Mouse (Mus musculus): ENCODE data around the gene Ak1. TPM values are rescaled to one million over a fixed set of nuclear protein-coding genes. Genes with fewer than 3 reads are reported as not detected.

The Ak1 gene
- polyA plus RNA-seq, 1 experiment from 2014 or later = 35.7 TPM

DNA sequence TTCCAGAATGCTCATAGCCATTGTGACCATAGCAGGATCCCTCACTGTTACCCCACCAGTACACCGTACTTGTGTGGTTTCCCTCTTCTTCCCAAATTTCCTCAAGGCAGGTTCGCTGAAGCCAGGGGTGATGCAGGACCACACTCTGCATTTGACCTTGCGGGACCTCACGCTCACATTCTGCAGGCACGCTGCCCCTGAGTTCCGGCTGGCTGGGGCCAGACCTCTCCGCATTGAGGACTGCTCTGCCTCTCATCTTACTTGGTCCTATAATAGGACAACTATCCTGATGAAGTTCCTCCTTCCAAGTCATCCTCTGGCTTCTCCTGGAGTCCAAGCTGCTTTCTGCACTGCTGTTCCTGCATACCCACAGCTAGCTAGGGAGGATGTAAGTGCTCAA lies 15.1 kb downstream of the Ak1 start:
- DNase-seq (ENCODE audit: low spot score) = no peak
- peak overlapping the region; percentile 53 for H3K27ac ChIP-seq
- no peak overlapping the region for H3K4me3 ChIP-seq
- no peaks in the 10 kb centered on the region for H3K27me3 ChIP-seq (ENCODE audit: low read depth, poor library complexity, severe bottlenecking)
- H3K36me3 ChIP-seq = peaks cover 13% of the 10 kb centered on the region
- WGBS = 89% methylated on average over 7 of the region's 7 CpGs
- peaks cover 34% of the 10 kb centered on the region for H3K4me1 ChIP-seq
- H3K9me3 ChIP-seq (replicated peaks) = no peaks in the 10 kb centered on the region

- Histone ChIP-seq H3K36me3 (peaks cover 13% of the 10 kb centered on the region), H3K4me3 (no peak overlapping the region), H3K27me3 (ENCODE audit: low read depth, poor library complexity, severe bottlenecking) (no peaks in the 10 kb centered on the region), H3K4me1 (peaks cover 29% of the 10 kb centered on the region), H3K27ac (peak overlapping the region; percentile 83), H3K9me3 (replicated peaks) (no peaks in the 10 kb centered on the region)
- 33% methylated on average over 11 of the region's 11 CpGs for WGBS
- DNase-seq (ENCODE audit: low spot score) = no peak
Measured at GRCm38 (mm10) chr2:32637778-32638281, 16.3 kb downstream of the Ak1 start.

GRCm38 (mm10) chr2:32639632-32640031 lies 18.1 kb downstream of the Ak1 start:
- H3K36me3 ChIP-seq = peaks cover under 1% of the 10 kb centered on the region; the same call in 1 of the 2 replicates
- WGBS = 90% methylated on average over 1 of the region's 1 CpGs
- no peaks in the 10 kb centered on the region for H3K27me3 ChIP-seq (ENCODE audit: low read depth, poor library complexity, severe bottlenecking)
- no peak for DNase-seq (ENCODE audit: low spot score)
- H3K9me3 ChIP-seq (replicated peaks) = no peaks in the 10 kb centered on the region
- H3K27ac ChIP-seq = no peak overlapping the region
- no peak overlapping the region for H3K4me3 ChIP-seq
- H3K4me1 ChIP-seq = peaks cover 25% of the 10 kb centered on the region

GRCm38 (mm10) chr2:32640550-32641051 lies 19.0 kb downstream of the Ak1 start:
- H3K9me3 ChIP-seq (replicated peaks) = no peaks in the 10 kb centered on the region
- peak overlapping the region; percentile 21 for H3K27ac ChIP-seq
- no peak for DNase-seq (ENCODE audit: low spot score)
- no peaks in the 10 kb centered on the region for H3K27me3 ChIP-seq (ENCODE audit: low read depth, poor library complexity, severe bottlenecking)
- WGBS = 58% methylated on average over 6 of the region's 6 CpGs
- H3K4me3 ChIP-seq = no peak overlapping the region
- no peaks in the 10 kb centered on the region for H3K36me3 ChIP-seq
- peaks cover 34% of the 10 kb centered on the region for H3K4me1 ChIP-seq

DNA sequence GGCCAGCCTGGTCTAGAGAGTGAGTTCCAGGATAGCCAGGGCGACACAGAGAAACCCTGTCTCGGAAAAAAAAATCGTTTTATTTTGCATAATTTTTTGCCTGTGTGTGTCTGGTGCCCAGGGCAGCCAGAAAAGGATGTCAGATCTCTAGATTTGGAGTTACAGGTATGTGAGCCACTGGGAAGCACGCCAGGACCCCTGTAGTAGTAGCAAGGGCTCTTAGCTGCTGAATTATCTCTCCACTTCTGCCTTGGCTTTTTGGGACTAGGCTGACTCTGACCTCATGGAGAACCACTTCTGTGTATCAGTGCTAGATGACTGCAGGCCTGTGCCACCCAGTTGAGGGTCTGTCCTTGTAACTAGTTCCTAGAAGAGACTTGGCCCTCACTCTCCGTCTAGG lies 20.3 kb downstream of the Ak1 start:
- H3K4me3 ChIP-seq = no peak overlapping the region
- WGBS = 89% methylated on average over 5 of the region's 5 CpGs
- H3K36me3 ChIP-seq = no peaks in the 10 kb centered on the region
- 0 out of 2 replicates have a peak overlapping the region, but pooled peaks have one; percentile 9 for H3K27ac ChIP-seq
- peaks cover 43% of the 10 kb centered on the region for H3K4me1 ChIP-seq
- no peaks in the 10 kb centered on the region for H3K27me3 ChIP-seq (ENCODE audit: low read depth, poor library complexity, severe bottlenecking)
- H3K9me3 ChIP-seq (replicated peaks) = no peaks in the 10 kb centered on the region
- no peak for DNase-seq (ENCODE audit: low spot score)

GRCm38 (mm10) chr2:32642813-32643212 lies 21.3 kb downstream of the Ak1 start:
- H3K9me3 ChIP-seq (replicated peaks) = no peaks in the 10 kb centered on the region
- H3K4me1 ChIP-seq = peaks cover 38% of the 10 kb centered on the region
- peak overlapping the region; percentile 9 for H3K27ac ChIP-seq
- no peaks in the 10 kb centered on the region for H3K27me3 ChIP-seq (ENCODE audit: low read depth, poor library complexity, severe bottlenecking)
- 80% methylated on average over 7 of the region's 7 CpGs for WGBS
- DNase-seq (ENCODE audit: low spot score) = no peak
- H3K4me3 ChIP-seq = no peak overlapping the region
- H3K36me3 ChIP-seq = no peaks in the 10 kb centered on the region

GRCm38 (mm10) chr2:32644083-32644482 lies 22.5 kb downstream of the Ak1 start:
- no peak overlapping the region for H3K4me3 ChIP-seq
- no peak for DNase-seq (ENCODE audit: low spot score)
- peaks cover 32% of the 10 kb centered on the region for H3K4me1 ChIP-seq
- no peaks in the 10 kb centered on the region for H3K36me3 ChIP-seq
- 74% methylated on average over 9 of the region's 9 CpGs for WGBS
- no peaks in the 10 kb centered on the region for H3K27me3 ChIP-seq (ENCODE audit: low read depth, poor library complexity, severe bottlenecking)
- H3K27ac ChIP-seq = peak overlapping the region; percentile 22; the same call in 1 of the 2 replicates
- no peaks in the 10 kb centered on the region for H3K9me3 ChIP-seq (replicated peaks)

GRCm38 (mm10) chr2:32644799-32645475 lies 23.4 kb downstream of the Ak1 start:
- H3K27me3 ChIP-seq (ENCODE audit: low read depth, poor library complexity, severe bottlenecking) = no peaks in the 10 kb centered on the region
- no peak overlapping the region for H3K4me3 ChIP-seq
- no peak for DNase-seq (ENCODE audit: low spot score)
- peak overlapping the region; percentile 85 for H3K27ac ChIP-seq
- H3K4me1 ChIP-seq = peaks cover 32% of the 10 kb centered on the region
- 91% methylated on average over 8 of the region's 8 CpGs for WGBS
- no peaks in the 10 kb centered on the region for H3K36me3 ChIP-seq
- H3K9me3 ChIP-seq (replicated peaks) = no peaks in the 10 kb centered on the region

DNA sequence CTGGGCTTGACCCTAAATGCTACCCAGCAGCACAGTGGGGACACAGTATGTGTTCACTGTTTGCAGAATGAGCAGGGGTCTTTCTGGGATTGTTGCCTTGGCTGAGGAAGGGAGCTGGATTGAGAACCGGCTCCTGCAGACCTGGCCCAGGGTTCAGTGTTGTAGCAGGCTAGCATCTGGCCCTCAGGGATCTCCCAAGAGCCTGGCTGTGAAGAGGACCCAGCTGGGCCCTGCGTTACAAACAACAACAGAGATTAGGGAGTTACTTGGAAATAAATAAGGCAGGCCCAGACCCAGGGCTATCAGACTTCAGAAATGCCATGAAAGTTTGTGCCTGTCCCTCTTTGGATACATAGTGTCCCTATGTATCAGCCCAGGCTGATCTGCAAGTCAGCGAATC lies 24.1 kb downstream of the Ak1 start:
- no peaks in the 10 kb centered on the region for H3K36me3 ChIP-seq
- H3K9me3 ChIP-seq (replicated peaks) = no peaks in the 10 kb centered on the region
- no peak overlapping the region for H3K4me3 ChIP-seq
- WGBS = 67% methylated on average over 3 of the region's 3 CpGs
- no peaks in the 10 kb centered on the region for H3K27me3 ChIP-seq (ENCODE audit: low read depth, poor library complexity, severe bottlenecking)
- peaks cover 31% of the 10 kb centered on the region for H3K4me1 ChIP-seq
- DNase-seq (ENCODE audit: low spot score) = no peak
- peak overlapping the region; percentile 85 for H3K27ac ChIP-seq

DNA sequence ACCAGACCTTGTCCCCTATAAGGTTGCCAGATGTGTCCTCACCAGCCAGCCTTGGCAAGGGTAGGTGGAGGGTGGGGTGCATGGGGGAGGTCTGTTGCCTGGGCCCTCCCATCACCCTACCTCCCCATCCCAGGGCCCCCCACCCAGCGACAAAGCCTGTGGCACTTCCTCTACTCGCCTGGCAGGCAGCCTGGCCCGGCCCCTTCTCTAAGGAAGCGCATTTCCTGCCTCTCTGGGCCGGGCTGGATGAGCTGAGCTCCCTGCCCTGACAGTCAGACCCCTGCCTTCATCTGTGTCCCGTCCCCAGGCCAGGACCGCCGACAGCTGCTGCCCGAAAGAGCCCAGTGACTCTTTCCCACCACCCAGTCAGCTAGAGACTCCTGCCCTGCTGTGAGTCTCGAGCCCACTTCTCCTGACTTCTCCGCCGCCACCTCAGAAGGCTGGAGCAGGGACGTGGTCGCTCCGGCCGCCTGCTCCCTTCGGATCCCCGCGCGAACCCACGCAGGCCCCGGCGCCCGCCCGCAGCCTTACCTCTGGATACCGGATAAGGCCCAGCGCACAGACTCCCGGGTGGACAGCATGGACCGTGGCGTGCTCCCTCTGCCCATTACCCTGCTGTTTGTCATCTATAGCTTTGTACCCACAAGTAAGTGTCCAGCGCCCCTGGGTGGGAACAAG lies 25.0 kb downstream of the Ak1 start, which contains the start of gene Eng:
Gene Eng (plus strand): TSS at position 217 of the 678 bp plus-strand sequence.
- Histone ChIP-seq H3K27ac (peak within 1 kb of the TSS; percentile 85), H3K27me3 (ENCODE audit: low read depth, poor library complexity, severe bottlenecking) (no peaks in the 10 kb centered on the region), H3K36me3 (no peaks in the 10 kb centered on the region), H3K4me1 (peaks cover 28% of the 10 kb centered on the region), H3K4me3 (peak within 1 kb of the TSS; percentile 39), H3K9me3 (replicated peaks) (no peaks in the 10 kb centered on the region)
- WGBS = 55% methylated on average over 31 of the region's 31 CpGs
- DNase-seq (ENCODE audit: low spot score) = no peak

DNA sequence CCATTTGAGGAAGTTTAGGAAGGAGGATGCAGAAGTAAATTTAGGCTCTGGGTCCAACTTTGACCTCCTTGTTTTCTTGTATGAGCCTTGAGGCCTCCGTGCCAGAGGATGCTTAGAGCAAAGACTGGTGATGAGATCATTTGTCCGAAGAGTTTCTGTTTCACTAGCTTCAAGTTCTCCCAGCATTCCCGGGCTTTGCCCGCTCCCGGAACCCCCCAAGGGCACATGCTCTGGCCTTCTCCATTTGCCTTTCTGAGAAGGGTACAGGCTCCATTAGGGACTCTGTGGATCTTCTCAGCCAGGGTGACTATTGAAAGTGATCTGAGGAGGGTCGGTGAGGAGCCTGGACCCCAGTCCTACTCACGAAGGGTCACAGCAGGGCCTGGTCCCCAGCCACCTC lies 25.8 kb downstream of the Ak1 start:
- no peaks in the 10 kb centered on the region for H3K9me3 ChIP-seq (replicated peaks)
- H3K27ac ChIP-seq = peak overlapping the region; percentile 53
- no peaks in the 10 kb centered on the region for H3K36me3 ChIP-seq
- peak overlapping the region; percentile 39 for H3K4me3 ChIP-seq
- peaks cover 28% of the 10 kb centered on the region for H3K4me1 ChIP-seq
- H3K27me3 ChIP-seq (ENCODE audit: low read depth, poor library complexity, severe bottlenecking) = no peaks in the 10 kb centered on the region
- 90% methylated on average over 7 of the region's 7 CpGs for WGBS
- DNase-seq (ENCODE audit: low spot score) = no peak

DNA sequence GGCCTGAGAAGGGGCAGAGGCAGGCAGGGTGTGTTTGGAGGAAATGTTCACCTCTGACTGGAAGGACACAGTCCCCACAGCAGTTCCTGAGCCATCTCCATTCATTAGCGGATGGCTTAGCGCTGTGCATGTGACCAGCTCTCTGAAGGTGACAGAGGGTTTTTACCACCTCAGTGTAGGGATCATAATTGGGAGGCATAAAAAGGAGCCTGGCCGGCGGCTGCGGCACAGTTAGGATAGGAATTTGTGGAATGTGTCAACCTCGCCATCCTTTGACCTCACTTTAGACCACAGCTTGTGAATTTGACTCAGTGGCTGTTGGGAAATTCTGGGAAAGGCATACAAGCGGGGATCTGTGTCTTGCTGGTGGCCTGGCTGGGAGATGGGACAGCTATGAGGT lies 32.2 kb downstream of the Ak1 start:
- H3K9me3 ChIP-seq (replicated peaks) = no peaks in the 10 kb centered on the region
- H3K27ac ChIP-seq = peak overlapping the region; percentile 89
- H3K27me3 ChIP-seq (ENCODE audit: low read depth, poor library complexity, severe bottlenecking) = no peaks in the 10 kb centered on the region
- 18% methylated on average over 7 of the region's 7 CpGs for WGBS
- H3K4me1 ChIP-seq = peaks cover 37% of the 10 kb centered on the region
- H3K4me3 ChIP-seq = no peak overlapping the region
- no peak for DNase-seq (ENCODE audit: low spot score)
- H3K36me3 ChIP-seq = no peaks in the 10 kb centered on the region

- H3K4me3 ChIP-seq = peak overlapping the region; percentile 16
- no peaks in the 10 kb centered on the region for H3K27me3 ChIP-seq (ENCODE audit: low read depth, poor library complexity, severe bottlenecking)
- H3K36me3 ChIP-seq = no peaks in the 10 kb centered on the region
- peaks cover 37% of the 10 kb centered on the region for H3K4me1 ChIP-seq
- WGBS = 56% methylated on average over 14 of the region's 14 CpGs
- H3K27ac ChIP-seq = peak overlapping the region; percentile 89
- no peak for DNase-seq (ENCODE audit: low spot score)
- H3K9me3 ChIP-seq (replicated peaks) = no peaks in the 10 kb centered on the region
Measured at GRCm38 (mm10) chr2:32654743-32655393, 33.3 kb downstream of the Ak1 start.
